Mouse (Mus musculus) adrenal gland, postnatal 14 days (tissue): ENCODE results near the gene Krt80. TPM values are rescaled to one million over a fixed set of nuclear protein-coding genes. Genes with fewer than 3 reads are reported as not detected.

Experiments
- DNase-seq: peaks from one replicate; pipeline ENCODE4 v3.0.0; 2021; ENCODE audit warnings: mixed read lengths
- long read RNA-seq, 2 experiments: library from polyadenylated mRNA; stranded (forward); transcript quantifications; one replicate each; pipeline ENCODE4 v2.0.0; 2021
- total RNA-seq: library from RNA; stranded (reverse); gene quantifications from 2 replicates; pipeline ENCODE4 v1.2.3, GENCODE M21; 2021

Gene Krt80
- total RNA-seq: 0.74 and 1.1 TPM in 2 replicates
- long read RNA-seq, experiment 1: 0 reads
- long read RNA-seq, experiment 2: 0 reads

DNA sequence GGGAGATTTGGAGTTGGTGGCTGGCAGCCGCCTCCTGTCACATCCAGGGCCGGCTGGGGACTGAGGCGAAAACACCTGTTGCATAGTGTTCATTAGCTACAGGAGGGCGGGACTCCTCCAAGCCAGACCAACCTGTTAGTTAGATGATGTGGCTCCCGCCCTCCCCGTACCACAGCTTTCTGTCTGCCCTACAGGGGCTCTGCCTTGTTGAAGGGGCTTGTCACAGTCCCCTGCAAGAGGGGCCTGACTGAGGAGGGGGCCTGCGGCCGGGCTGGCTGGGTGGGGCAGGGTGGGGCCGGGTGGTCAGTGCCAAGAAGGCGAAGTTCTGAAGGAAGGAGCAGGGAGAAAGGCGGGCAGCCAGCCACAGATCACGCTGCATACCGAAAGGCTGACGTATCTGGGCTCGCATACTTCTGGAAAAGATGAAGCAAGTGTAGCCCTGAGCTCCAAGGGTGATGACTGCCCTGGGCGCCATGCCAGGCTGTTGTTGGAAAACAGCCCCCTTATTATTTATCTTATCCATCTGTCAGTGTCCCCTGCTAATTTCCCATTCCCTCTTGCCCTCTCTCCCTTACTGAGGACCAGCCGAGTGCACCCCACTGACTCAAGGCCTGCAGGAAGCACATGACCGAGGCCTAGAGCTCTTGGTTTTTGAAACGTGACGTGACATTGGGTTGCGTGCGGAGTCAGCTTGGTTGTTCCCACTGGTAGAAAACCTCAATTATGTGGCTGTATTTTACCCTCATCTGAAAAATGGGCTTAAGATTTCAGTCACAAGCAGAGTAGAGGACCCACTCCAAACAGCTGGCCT lies at the start of gene Krt80:
Gene Krt80, minus strand, starts transcription at position 62 of the 811 bp plus-strand sequence.
- DNase-seq: peak; percentile 93

DNA sequence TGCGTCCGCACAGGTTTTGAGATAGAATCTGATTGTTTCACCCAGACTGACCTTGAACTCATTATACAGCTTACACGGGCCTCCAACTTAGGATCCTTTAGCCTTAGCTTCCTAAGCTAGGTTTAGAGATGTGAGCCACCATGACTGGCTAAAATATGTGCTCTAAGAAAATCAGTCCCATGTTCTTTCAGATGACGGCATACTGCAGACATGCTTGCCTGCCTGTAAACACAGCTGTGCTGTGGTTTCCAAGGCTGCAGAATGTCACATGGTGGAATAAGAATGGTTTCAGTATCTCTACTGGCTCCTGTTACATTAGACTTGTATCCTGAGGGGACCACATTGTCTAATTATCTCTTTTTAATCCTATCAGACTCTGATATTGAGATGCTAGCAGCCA lies 49.0 kb upstream of the Krt80 start:
- no peak for DNase-seq

DNA sequence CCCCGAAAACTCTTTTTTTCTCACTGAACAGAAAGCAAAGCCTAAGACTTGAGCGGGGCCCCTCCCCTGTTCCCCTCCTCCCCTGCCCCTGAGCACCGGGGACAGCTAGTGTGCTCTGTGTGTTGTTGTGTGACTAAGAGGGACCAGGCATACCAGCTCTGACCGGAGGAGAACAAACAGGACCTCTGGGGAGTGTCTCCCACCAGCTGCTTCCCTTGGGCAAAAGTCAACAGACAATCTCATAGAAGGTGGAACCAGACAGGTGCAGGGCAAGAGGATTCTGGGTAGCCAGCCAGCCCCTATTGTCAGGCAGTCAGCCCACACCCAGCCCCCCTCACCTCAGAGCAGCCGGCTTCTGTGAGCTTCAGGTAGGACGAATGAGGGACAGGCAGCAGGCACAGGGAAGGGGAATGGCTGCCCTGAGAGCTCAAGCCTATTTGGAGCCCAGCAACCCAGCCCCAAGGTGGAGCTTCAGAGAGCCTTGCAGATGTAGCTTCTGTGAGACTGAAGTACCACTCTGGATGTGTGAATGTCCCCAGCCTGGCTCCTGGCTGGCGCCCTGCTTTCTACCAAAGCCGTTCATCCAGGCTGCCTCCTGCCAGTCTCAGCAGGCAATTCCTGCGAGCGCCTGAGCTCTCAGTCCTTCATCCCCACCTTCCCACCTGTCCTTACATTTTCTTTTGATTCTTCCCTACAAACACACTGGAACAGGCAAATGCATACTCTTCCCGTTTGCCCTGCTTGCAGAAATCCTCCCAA lies 45.0 kb upstream of the Krt80 start:
- DNase-seq: no peak

DNA sequence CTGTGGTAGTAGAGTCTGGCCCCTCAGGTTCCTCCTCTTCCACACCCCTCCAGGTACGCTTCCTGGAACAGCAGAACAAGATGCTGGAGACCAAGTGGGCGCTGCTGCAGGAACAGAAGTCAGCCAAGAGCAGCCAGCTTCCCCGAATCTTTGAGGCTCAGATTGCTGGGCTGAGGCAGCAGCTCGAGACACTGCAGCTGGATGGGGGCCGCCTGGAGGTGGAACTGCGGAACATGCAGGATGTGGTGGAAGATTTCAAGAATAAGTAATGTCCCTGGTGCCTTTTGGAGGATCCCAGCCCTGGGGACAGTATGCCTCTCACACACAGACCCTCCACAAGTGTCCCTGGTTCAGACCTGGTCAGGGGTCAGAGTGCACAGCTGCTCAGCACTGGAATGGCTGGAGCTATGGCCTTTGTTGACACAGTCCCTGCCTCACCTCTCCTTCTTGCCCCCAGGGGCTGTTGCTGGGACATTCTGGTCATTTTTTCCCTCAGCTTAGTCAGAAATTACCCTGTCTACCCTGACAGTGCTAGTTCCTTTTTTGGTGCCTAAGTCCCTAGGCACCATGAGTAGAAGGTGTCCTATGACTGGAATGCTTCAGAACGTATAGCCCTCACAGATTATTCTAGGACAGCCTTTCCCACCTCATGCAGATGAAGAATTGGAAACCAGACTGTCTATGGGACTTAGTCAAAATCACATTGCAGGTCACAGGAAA lies 44.1 kb upstream of the Krt80 start:
- DNase-seq: no peak

DNA sequence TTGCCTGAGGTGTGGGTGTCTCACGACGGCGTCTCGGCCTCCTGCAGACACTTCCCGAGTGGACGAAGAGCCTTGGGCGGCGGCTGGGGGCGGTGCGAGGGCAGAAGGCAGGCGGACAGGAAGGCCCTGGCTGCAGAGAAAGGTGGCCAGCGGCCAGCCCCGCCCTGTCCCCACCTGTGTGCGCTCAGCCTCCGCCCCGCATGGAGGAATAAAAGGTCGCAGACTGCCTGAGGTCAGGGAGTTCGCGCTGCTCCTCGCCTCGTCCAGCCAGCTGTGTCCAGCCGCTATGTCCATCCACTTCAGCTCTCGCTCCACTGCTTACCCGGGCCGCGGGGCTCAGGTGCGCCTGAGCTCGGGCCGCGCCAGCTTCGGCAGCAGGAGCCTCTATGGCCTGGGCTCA lies 42.2 kb upstream of the Krt80 start:
- DNase-seq: no peak

DNA sequence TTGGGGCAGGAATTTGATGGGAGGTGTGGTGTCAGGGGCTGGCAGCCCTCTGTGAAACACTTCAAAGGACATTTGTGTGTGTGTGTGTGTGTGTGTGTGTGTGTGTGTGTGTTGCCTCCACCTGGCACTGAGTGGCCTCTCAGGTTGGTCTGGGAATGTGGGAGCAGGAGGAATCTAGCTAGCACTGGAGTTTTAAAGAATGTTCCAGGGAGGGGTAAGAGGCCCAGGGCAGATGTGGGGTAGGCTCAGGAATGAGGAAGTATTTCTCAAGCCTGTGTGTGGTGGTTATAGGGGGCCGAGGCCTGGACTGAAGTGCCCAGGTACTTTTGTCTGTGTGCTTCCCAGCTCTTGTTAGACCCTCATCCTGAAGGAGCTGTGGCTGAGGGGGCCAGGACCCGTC lies 40.8 kb upstream of the Krt80 start, which contains the start of gene Krt7:
Gene Krt7, plus strand, starts transcription at position 269 of the 400 bp plus-strand sequence.
- DNase-seq: no peak

DNA sequence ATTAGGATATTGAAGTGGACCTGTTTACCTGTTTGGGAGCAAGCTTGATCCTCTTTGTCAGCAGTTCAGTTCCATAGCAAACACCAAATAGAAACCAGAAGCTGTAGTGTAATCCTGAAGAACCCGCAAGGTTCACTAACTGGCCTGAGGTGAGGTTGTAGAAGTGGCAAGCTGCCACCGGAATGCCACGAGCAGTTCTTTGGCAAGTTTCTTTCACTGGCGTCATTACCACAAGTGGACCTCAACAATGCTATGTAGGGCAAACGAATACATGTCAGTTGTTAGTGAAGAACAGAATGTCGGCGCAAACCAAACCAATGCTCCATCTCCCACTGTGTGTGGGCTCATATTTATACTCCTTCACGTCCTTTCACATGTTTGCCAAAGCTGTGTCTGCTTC lies 28.3 kb upstream of the Krt80 start:
- no peak for DNase-seq

DNA sequence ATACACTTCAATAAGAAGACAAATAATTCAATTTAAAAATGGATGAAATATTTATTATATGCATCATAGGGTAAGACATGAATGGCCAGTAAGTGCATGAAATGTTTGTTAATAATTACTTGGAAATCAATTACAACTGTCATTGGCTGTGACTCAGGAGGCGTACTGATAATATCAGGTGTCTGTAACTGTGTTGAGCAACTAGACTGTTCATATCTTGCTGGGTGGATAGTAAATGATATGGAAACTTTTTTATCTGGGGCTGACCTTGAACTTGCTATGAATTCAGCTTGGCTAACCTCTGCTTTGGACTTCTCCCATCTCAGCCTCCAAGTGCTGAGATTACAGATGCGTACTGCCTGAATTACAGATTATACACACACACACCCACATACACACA lies 27.7 kb upstream of the Krt80 start:
- no peak for DNase-seq

DNA sequence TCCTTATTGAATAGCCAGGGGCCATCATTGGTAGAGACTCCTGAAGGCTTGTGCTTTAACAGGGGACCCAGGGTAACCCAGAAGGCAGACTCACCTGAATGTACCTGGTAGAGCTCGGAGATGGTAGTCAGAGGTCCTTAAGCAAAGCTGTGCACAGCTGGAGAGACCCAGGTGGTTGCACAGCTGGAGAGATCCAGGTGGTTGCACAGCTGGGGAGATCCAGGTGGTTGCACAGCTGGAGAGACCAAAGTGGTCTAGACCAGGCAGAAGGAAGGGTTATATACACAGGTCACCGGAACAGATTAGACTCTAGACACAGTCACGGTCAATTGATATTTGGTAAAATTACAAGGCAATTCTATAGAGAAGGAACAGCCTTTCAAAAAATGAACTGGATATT lies 27.0 kb upstream of the Krt80 start:
- no peak for DNase-seq

DNA sequence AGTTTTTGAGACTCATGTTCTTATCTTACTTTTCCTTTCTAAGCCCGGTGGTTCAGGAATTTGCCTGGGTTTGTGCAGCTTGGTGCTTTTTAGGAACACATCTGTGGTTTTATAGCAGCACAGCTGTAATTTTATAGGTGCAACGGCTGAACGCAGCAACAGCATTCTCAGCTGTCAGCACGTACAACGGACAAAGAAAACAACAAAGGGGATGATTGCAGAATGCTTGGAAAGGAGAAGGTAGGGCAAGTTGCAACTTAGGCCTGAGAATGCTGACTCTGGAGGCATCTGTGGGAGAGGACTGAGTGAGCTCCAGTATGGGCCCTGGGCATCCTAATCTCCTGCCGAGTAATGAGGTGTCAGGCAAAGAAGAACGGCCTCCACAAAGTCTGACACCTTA lies 26.5 kb upstream of the Krt80 start:
- no peak for DNase-seq

DNA sequence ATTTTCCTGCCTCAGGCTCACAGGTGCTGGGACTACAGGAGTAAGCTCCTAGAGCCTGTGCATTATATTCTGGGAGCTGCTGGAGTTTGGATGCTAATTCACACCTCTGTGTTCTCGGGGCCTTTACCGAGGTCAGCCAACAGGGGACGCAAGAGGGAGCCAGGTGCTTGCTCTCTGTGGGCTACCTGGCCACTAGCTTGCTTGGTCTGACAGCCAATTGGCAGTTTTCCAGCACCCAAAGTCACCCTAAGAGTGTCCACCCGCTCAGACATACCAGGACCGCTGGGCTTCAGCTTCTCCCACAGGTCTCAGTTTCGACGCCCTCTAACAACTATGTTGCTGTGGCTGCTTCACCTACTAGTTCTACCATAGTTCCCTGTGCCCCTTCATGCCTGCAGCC lies 24.9 kb upstream of the Krt80 start:
- DNase-seq: no peak

DNA sequence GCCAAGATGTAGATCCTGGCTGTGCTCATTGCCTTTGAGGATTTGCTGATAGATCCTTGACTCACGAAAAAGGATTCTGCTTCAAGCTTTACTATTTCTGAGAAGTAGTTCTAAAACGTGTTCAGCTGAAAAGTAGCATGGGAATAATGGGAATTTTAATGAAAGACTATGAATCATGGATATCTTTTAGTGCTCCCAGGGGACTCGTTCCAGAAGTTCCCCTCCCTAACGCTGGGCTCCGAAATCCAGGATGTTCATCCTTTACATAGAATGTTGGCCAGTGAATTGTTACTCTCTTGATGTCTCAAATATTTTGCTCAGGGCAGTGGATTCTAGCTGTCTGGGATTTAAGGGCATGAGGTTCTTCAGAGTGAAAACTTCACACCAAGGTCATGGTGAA lies 22.3 kb upstream of the Krt80 start:
- DNase-seq: no peak

DNA sequence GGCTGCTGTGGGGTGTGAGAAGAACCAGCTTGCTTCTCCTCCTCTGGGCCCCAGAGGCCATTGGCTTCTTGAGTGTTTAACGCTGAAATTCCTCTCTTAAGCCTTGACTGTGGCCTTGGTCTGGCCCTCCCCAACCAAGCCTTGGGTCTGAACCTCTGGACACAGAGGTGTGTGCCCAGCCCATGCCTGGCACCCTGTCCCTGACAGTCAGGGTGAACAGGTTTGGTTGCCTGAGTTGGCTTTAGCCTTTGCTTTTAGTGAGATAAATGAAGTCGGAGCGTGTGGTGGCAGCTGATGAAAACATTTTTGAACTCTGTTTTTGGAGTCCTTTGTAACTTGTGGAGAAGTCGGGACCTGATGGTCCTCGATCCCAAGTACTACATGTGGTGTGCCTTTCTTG lies 20.2 kb upstream of the Krt80 start:
- no peak for DNase-seq

DNA sequence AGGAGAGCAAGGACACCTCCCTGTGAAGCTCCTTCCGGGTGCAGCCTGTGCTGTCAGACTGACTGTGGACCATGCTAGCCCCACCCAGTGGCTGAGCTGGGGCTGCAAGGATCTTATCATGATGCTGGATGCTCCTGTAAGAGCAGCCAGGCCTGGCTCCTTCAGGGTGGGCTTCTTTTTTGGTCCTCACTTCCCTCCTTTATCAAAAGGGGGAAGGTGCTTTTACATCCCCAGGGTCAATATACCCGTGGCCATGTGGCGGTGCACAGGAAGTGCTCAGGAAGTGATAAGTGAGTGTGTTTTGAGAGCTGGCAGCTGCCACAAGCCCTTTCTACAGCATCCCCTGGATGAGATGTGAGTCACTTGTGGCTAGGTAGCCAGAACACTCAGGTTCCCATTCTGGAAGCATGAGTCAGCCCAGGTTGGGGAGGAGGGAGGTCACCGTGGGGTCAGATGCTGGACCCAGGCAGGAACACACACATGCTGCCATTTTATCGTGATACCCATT lies 18.1 kb upstream of the Krt80 start:
- peak; percentile 38 for DNase-seq

DNA sequence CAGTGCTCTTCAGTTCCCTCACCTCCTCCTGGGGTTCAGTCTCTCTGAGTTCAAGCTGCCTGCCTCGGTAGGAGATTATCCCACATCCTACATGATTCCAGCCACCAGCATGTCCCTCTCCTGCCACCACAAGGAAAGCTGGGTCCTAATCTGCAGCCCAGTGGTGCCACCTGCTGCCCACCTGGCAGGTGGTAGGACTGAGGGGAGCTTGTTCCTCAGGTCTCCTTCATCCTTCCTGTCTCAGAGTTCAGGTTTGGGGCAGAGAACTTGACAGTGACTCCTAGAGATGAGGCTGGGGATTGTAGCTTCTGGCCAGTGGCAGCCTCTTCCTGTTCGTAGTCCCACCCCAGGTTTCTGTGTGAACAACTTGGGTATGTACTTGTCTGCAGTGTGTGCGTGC lies 17.2 kb upstream of the Krt80 start:
- no peak for DNase-seq

DNA sequence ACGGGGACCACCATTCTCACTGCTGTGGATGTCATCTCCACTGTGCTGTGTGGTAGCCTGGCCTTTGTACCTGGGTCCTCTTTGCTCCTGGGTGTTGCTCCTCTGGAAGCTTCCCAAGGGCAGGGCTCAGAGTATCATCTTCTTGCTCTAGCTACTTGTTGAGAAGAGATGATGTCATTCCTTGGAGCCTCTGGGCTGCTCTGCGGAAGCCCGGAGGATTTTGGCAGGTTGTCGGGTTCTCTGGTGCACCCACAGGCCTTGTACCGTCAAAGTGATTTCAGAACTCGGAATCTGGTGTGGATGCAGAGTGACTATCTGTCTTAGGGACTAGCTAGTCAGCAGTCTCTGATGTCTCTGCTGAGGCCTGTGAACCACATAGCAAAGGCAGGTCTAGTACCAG lies 15.1 kb upstream of the Krt80 start:
- no peak for DNase-seq

DNA sequence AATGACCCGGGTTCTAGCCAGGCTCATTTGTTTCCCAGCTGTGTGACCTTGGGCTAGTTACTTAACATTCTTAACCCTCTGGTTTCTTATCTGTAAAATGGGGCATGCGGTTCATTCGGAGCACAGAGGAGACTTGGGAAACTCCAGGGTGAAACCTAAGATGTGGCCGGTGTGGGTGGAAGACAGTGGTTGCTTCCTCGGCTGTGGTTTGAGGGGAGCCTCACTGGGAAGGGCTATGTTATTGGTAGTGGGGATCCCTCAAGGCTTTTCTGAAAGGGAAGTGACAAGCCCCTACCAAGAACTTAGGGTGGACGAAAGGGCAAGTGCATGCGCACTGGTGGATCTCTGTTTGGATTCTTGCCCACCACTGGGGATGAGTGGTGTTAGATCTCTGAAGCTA lies 14.6 kb upstream of the Krt80 start:
- no peak for DNase-seq

DNA sequence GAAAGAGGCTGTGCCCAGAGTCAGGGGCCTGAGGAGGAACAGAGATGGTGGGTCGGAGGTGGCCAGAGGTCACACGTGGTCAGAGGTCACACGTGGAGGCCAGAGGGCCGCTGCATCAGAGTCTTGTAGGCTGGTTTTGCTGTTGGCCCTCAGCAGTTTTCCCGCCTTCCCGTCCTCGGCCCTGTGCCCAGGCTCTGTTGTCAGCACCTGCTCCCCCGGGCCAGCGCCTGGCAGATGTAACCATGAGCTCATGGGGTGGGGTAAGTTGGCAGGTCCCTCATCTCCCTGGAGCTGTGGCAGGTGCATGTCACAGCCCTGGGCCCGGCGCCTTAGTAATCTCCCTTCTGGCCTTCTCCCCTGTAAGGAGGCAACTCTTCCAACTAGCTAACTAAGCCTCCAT lies 12.8 kb upstream of the Krt80 start:
- DNase-seq: no peak

DNA sequence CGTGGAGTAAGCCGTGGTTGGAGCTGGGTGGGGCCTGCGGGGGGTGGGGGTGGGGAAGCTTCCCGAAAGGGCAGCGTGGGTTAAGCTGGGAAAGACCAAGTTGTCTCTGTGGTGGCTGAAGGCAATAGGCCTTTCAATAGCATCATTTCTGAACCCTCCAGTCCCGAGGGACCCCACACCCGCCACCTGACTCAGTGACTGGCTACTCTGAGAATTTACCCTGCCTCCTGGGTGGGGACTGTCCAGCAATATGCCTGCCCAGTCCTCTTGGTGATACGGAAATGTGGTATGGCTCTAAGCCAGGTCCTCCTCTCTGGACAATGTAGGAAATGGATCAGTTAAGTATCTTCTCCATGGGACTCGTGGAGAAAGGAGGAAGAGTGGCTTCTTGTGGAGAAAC lies 11.8 kb upstream of the Krt80 start:
- peak; percentile 53 for DNase-seq

DNA sequence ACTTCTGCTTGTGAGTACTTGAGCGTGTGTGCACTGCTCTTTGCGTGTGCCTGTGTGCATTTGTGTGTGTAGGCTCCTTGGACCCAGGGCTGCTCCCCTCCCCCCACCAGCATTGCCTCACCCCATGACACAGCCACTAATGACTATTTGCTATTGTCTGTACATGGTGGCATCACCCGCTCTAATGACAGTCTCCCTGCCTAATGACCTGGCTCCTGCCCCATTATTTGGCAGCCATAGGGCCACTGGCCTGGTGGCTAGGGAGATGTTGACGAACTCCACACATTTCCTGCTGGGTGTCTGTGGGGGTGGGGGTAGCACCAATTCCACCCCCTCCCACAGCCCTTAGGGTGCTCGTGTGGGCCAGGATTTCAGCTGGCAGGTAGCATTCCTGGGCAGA lies 8.7 kb upstream of the Krt80 start:
- DNase-seq: no peak

DNA sequence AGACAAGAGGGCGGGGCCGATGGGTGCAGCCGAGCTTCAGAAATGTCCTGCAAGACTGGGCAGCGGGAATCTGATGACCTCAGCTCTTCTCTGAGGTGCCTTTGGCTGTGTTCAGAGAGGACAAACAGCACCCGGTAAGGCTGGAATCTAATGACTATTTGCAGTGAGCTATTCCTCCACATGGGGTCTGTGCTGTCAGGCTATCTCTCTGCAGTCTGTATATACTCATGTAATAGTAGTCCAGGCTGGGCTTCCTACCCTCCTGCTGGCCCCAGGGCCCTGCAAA lies 6.8 kb upstream of the Krt80 start:
- DNase-seq: no peak

DNA sequence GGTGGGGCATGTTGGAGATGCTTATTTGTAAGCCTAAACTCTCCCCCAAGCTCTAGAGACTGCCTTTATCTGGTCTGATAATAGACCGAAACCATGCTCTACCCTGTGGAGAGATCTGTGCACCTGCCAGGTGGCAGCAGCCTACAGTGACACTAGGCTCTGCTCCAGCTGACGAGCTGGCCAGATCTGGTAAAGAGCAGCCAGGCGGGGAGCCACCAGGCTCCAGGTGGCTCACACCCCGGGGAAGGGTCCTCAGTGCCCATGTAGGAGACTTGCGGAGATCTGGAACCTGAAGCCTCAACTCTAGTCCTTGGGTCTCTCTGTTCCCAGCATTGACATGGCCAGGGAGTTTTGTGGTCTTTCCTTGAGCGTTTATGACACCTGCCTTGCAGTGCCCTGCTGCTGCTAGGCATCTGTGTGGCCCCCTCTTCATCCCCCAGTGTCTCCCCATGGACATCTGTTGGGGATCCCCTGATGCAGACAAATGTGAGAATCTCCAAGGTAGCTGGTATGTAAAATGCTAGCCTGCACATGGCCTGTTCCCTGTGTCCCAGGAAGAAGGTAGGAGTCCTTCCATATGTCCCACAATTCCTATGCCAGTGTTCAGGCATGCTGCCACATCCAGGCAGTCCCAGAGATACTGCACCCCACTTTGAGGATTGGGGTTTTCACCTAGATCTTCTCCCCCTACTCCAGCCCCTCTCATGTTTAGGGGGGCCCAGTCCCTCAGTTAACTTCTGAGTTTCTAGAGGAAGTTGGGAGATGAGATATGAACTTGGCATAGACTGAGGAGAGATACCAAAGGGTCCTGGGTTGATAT lies 6.2 kb upstream of the Krt80 start:
- DNase-seq: no peak
